Mouse (Mus musculus): Measurements from ENCODE around the gene St3gal3.
A peak's percentile ranks its signal among the peaks of the same experiment; 100 is the strongest.

Gene St3gal3

DNA sequence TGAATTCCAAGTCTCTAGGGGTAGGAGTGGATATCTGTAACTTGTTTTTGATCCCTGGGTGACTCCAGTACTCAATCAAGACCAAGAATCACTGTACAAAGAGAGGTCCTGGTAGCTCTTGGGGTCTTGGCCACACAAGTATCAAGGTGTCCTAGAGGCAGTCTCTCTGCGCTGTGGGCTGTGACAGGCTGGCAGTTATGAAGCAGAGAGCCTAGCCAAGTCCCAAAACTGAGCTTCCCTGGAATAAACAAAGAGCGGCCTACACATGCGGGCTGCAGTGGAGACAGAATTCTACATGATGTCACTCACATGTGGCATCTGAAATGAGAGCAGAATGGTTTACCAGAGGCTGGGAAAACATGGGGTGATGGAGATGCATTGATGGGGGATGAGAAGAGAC, 111.9 kb downstream of the St3gal3 start:
- no peak for DNase-seq (ENCODE audit: low spot score in 2 of 2)

DNA sequence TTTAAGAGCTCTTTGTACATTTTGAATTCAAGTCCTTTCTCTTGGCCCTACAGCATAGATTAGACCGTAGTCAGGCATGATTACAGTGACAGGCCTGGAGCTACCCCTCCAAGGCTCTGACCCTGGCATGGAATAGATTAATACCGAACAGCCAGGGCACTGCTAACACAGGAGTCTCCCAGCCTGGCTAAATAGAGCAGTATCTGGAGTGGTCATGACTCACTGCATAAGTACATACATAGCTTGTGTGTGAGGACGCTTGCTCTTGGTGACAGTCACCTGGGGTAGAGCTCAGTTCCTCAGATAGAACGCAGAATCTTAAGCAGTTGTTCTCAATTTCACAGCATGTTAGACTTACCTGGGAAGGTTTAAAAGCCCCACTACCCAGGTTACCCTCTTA, 112.3 kb downstream of the St3gal3 start:
- DNase-seq (ENCODE audit: low spot score in 2 of 2) = no peak

DNA sequence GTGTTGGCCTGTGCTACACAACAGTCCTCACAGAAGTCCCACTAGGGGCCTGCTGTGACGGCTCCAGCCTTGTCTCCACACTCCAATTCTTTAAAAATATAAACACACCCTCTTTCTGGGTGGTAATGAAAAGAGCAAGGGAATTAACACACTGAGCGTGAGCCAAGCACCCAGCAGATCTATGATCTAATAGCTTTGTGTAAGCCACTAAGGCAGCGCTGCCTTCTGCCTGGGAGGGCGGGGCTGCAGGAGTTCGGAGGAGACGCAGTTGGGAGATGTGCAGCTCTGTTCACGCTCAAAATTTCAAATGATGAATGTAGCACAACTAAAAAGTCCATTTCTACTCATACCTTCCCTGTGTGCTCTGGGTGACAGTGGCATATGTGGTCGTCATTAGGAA, 115.1 kb downstream of the St3gal3 start:
- no peak for DNase-seq (ENCODE audit: low spot score in 2 of 2)

DNA sequence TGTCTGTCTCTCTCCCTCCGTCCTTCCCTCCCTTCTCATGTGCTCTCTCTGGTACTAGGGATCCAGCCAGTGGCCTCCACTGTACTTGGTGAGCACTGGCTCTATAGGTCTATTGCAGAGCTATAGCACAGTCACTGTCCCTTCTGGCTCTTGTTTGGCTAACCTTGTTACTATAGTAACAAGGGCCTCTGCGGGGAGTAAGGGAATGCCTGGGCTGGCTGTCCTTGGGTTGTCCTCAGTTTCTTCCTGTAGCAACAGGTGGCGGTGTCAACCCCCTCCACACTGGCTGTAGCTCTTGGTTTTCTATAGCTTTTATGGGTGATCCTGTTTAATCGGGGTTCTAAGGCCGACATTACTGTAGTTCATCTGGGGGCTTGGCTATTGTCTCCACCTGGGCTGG, 115.5 kb downstream of the St3gal3 start:
- DNase-seq (ENCODE audit: low spot score in 2 of 2) = no peak

DNA sequence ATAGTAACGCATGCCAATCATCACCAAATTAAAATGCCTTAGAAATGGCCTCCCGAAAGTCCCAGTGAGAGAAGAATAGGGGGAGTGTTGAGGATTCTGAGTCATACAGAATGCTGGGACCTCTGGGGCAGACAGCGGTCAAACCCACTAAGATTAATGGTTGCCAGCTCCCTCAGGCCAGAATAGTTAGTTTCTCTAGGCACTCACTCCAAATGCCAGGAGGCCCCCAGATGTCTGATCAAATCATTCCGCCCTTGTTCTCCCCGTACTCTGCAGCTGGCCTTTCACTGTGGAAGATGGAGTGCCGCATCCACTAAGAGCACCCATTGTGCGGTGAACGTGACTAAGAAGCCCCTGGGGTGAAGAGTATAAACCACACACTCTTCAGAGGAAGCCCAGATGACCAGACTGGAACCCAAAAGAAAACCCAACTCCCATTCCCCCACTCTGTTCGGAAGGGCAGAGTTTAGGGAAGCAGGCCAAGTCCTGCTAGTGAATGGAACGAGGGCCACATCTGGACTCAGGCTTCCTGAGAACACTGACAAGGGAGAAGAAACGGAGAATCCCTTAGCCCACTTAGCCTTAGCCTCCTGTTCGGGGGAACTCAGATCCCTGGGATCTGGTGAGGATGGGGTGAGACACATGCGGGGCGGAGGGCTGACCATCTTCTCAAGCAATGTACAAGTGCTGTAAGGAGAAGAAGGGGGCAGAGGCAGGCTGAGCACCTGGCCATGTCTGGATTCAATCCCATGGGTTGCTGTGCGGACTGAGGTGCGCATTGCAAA, 117.5 kb downstream of the St3gal3 start:
- DNase-seq (ENCODE audit: low spot score in 2 of 2) = no peak

DNA sequence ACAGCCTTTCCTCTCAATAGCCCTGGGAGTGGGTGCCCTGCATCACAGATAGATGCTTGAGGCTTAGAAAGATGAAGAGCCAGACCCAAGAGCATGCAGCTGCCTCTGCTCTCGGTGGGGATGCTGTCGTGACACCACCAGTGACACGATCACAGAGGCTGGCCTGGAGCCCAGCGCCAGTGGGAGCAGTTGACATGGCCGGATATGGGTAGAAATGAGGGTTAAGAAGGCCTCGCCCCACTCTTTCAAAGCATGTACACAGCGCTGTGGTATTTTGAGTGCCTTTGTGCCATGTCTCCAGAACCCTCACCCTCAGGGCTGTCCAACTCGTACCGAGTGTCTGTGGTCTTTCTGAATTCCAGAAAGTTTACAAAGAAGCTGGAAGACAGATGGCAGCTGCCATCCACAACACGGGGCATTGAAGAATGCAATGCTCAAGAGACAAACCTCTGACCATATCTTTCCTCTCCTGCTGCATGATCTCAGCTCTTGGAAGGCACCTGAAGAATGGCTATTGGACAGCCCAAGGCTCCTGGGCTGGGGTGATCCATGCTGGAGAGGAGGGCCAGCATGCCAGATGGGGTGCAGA, 118.3 kb downstream of the St3gal3 start:
- no peak for DNase-seq (ENCODE audit: low spot score in 2 of 2)

DNA sequence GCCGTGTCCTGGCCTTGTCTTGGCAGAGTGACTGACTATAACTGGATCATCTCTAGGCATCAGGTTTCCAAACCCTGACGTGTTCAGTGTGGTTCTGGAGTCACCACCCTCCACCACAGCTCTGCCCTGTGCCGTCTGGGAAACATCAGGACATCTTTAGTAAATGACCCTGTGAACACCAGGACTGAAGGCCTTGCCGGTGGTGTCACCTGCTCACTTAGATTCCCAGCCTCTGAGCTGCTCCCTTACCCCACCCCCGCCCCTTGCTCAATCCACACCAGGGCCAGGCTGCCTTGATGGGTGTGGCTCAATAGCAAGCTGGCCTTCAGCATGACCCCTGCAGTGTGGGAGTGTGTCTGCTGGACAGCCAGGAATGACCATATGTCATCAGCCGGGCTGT, 119.1 kb downstream of the St3gal3 start:
- DNase-seq (ENCODE audit: low spot score in 2 of 2) = no peak

DNA sequence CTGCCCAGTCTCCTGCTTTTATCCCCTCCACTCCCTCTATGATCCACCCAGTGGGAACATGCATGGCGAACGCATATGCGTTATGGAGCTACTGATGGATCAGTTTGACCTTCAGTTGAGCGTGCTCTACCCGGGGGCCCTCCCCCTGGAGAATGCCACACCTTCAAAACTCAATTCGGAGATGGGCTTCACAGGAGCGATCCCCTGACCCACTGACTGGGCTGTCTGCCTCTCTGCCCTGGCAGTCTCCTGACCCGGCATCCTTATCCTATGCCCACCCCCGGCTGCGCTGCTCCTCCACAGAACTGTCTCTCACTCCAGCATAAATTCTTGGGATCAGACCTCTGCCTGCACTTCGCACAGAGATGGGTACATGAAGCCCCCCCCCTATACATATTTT, 119.6 kb downstream of the St3gal3 start:
- DNase-seq (ENCODE audit: low spot score in 2 of 2) = no peak

DNA sequence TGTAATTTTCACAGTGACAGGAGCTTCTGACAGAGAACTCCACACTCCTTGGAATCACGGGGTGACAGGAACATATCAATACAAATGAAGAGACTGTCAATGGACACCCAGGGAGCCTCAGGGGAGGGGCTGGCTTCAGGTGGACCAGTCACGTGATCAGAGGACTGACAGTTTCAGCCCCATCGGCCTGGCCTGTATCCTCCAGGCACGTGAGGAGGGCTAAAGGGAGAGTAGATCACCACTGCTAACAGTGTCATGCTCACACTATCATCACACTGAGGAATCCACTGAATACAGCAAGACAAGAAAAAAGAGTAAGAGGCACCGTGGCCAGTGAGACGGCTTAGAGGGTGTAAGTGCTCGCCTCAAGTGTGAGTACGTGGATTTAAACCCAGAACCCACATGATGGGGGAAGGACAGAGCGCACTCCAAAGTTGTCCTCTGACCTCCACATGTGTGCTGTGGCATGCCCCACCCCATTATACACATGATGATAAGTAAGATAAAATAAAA, 124.0 kb downstream of the St3gal3 start:
- no peak for DNase-seq (ENCODE audit: low spot score in 2 of 2)

DNA sequence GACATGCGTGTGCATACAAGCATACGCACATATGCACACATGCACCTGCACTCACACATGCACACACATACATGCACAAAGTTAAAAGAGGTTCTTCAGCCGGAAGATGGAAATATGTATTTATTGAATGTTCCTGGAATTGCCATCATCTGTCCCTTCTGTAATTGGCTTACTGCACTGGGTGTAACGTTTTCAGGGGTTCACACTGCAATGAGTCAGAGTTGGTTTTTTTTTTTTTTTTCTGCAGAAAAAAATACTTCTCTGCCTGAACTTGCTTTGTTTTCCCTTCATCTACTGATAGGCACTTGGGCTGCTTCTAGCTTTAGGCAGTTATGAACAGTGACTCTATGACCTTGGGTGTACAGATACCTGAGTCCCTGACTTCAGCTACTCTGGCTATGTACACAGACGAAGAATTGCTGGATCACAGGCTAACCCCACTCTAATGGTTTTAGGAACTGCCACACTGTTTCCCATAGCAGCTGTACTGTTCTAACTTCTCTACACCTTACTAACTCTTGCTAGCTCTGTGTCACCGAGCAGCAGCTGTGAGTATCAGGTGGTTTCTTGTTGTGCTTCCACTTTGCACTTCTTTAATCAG, 126.2 kb downstream of the St3gal3 start:
- no peak for DNase-seq (ENCODE audit: low spot score in 2 of 2)

DNA sequence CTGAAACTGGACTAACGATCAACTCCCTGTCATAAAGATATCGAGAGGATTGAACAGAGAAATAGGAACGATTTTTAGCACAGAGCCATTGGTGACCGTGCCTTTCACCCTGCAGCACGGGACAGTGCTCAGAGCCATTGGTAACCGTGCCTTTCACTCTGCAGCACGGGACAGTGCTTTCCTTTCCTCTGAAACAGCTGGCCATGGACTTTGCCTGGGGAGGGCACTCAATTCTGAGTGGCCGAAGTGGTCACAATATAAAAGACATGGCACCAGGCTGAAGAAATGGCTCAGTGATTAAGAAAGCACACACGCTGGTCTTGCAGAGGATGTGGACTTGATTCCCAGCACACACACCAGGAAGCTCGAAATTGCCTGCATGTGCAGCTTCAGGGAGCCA, 133.4 kb downstream of the St3gal3 start:
- DNase-seq (ENCODE audit: low spot score in 2 of 2) = no peak

DNA sequence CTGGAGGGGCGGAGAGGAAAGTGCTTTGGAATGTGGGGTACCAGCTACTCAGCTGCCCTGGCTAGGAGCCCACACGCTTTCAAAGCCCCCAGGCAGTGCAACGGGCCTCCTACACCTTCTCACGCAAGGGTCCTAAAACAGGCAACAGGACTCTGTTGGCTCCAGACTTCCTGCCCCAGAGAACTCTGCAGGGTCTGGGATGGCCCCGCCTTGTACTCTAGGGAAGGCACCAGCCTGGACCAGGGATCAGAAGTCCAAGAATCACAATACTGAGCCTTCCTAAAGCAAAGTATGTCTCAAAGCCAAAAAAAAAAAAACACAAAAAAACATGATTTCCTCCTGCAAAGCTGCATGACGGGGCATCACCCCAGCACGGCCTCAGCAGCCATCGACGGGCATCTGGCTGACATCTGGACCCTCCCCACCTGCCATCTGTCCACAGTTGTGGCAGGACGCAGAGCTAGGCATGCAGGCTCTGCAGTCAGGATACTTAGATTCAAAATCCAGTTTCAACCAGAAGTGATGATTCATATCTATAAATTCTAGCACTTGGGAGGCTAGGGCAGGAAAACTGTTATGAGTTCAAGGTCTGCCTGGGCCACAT, 134.0 kb downstream of the St3gal3 start:
- DNase-seq (ENCODE audit: low spot score in 2 of 2) = no peak

DNA sequence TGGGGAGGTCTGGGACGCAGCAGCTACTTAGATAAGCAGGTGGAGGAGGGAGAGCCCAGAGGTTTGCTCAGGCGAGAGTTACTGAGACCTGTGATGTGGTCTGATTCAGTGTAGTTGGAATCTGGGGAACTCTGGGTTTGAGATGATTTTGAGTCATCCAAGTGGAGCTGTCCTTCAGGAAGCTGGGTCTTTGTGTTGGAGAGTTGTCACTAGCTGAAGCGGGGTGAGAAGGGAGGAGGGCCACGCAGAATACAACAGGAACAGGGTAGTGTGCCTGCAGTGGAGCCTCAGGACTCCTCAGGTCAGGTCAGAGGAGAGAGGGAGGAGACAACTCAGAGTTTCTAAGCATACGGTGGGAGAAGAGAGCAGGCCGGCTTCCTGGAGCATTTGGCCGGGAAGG, 134.8 kb downstream of the St3gal3 start:
- no peak for DNase-seq (ENCODE audit: low spot score in 2 of 2)

DNA sequence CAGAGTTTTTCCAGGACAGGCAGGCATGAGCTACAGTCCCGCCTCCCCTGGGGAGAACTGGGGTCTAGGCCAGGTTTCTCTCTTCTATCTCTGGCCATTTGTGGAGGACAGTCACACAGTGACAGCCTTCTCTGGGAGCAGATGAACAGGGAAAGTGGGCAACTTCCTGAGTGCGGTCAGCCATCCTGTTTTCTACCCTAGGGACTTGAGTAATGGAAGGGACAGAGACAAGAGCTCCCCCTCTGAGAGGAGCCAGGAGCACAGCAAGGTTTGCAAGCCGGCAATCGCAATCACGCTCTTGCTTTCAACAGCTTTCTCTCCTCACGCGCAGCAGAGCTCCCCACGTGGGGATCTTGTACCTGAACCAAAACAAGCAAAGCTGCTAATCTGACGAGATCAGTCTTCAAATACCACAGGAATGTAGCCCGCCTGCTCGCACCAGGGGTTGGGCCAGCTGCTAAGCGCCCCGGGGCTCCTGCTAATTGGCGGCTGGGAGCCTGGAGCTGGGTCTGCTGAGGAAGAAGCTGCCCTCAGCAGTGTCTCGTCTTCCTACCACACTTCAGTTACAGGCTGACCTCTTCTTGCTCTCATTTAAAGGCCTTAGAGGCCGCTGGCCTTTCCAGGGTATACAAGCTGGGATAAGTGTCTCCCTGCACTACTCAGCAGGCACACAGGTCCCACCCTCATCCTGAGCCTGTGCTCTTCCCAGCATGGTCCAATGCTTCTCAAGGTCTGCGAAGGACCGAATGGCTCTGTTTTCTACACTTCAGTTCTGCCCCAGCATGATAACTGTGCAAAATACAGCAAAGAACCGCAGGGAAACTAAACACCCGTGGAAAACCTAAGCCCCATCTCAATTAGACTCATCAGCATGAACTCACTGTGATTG, 137.1 kb downstream of the St3gal3 start:
- DNase-seq (ENCODE audit: low spot score in 2 of 2) = peak; percentile 17 to 21

DNA sequence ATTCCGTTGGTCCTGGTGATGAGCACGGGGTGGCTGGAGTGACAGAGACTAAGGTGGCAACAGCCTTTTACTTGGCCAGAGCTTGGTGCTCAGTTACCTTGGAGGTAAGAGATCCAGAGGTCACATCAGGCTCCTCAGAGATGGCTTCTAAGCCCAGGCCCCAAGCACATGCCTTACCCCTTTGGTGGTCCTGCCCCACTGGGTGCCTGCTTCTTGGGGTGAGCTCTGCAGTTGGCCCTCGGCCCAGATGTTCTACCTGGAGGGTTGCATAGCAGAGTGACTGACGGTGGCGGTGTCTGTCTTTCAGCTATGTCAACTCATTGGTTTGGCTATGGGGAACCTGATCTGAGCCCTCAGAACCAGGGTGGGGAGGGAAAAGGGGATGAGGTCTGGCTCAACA, 138.0 kb downstream of the St3gal3 start:
- no peak for DNase-seq (ENCODE audit: low spot score in 2 of 2)

DNA sequence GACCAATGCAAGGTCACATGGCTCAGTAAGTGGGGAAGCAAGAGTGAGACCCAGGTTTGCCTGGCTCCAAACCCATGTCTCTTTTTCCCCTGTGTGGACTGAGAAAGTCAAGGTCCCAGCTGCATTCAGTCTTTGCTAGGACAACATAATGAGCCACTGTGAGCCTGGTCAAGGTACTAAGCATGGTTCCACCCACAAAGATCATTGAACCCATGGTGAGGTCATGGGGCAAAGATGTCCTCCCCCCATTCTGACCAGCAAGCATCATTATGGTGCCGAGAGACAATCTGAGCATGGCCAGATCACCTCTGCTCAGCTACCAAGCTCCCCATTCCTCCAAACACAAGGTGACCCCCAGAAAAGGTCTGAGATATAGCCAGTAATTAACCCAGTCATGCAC, 139.3 kb downstream of the St3gal3 start:
- no peak for DNase-seq (ENCODE audit: low spot score in 2 of 2)

DNA sequence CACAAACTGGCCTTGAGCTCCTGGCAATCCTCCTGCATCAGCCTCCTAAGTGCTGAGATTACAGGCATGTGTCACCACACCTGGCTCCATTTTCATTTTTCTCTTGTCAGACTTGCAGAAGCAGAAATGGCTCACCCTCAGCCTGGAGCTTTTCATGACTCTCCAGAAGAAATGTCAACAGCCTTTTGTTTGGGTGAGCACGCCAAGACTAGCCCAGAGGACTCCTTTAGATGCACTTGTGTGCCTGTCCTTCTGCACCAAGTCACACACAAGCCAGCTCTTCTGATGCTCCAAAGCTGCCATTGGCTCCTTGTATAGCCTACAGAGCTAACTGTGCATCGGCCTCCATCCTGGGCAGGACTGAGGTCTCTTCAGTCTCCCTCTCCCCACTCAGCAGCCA, 141.3 kb downstream of the St3gal3 start:
- no peak for DNase-seq (ENCODE audit: low spot score in 2 of 2)

DNA sequence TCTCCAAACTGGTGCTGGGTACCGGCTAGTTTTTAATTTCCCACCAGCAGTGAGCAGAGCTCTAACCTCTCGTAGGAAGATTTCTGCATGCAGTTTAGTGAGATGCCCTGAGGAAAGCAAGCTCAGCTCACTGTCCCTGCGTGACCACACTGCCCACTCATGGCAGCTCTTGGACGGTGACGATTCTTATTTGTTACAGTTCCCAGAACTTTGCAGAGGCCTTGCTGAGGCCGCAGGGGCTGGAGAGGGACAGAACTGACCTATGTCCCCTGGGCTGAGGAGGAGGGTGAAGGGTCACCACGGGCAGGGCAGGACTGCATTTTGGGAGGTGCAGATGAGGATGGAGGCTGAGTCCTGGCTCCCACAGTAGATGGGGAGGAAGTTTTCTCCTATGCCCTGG, 141.8 kb downstream of the St3gal3 start:
- DNase-seq (ENCODE audit: low spot score in 2 of 2) = no peak

DNA sequence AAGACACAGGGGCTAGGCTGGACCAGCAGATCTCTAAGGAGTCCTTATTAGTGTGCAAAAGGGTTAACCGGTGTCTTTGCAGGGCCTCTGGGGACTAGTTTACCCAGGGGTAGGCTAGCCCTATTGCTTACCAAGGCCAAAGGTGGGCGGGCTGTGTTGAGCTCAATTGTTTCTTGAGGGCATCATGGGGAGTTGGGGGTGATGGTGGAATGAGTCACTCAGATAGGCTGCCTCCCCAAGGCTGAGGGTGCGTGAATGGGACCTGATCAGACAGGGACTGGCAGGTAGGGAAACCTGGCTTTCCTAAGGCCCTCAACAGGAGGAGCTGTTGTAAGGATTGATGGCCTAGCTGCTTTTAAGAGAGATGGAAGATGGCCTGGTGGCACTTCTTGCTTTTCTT, 142.7 kb downstream of the St3gal3 start:
- DNase-seq (ENCODE audit: low spot score in 2 of 2) = no peak

DNA sequence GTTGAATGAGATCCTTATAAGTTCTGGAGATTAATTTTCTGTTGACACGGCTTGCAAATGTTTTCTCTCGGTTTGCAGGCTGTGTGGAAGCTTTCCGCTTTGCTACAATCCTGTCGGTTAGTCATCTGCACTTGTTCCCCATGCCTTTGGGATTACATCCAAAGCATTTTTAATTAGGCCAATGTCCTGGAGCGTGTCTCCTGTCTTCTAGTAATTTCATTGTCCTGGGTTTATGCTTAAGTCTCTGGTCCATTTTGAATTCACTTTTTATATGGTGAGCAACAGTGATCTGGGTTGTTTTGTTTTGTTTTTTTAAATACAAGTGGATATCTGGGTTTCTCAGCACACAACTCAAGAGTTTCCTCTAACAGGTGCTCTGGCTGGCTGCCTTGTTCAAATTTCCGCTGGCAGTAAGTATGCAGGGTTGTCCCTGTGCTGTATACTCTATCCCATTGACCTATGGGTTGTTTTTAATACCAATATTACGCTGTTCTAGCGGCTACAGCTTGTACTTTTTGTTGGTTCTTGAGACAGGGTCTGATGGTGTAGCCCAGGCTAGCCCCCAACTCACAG, 143.6 kb downstream of the St3gal3 start:
- DNase-seq (ENCODE audit: low spot score in 2 of 2) = no peak

DNA sequence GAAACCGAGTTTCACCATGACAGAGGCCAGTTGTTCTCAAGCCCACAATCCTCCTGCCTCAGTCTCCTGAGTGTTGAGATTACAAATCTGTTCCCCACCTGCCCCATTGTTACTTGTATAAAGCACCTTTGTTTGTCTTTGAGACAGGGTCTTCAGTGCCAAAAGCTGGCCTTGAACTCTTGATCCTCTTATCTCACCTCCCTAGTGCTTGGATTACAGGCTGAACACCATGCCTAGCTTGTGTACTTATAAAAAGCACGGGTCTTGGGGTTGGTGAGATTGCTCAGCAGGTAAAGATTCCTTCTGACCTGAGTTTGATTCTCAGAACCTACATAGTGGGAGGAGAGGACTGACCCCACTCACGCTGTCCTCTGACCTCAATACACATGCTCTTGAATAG, 144.1 kb downstream of the St3gal3 start:
- no peak for DNase-seq (ENCODE audit: low spot score in 2 of 2)
